Mouse (Mus musculus) stomach, embryonic 15.5 days (tissue): Measurements from ENCODE around the gene Odf3b. TPM values are rescaled to one million over a fixed set of nuclear protein-coding genes. Genes with fewer than 3 reads are reported as not detected.

ENCODE experiments used
- ATAC-seq: fragments of 200-750 bp; cut with Nextera tagmentation; 2 replicates; pipeline ENCODE4 v1.8.0; 2017; ENCODE audit warnings: low read depth, moderate number of reproducible peaks, moderate TSS enrichment; ENCODE audit not compliant: insufficient read depth, low FRiP score
- H3K27ac ChIP-seq: fragments of 300-500 bp; sonication (generic); 2 replicates; pipeline ENCODE4 v1.5.1; 2015; ENCODE audit warnings: mild to moderate bottlenecking, inconsistent platforms
- H3K27me3 ChIP-seq: fragments of 300-500 bp; sonication (generic); replicated peaks from 2 replicates; pipeline ENCODE4 v1.6.1; 2015; ENCODE audit warnings: inconsistent platforms
- H3K36me3 ChIP-seq: fragments of 300-500 bp; sonication (generic); 2 replicates; pipeline ENCODE4 v1.6.1; 2015; ENCODE audit warnings: inconsistent platforms
- H3K4me1 ChIP-seq: fragments of 300-500 bp; sonication (generic); 2 replicates; pipeline ENCODE4 v1.6.1; 2015; ENCODE audit warnings: inconsistent platforms
- H3K4me2 ChIP-seq: fragments of 300-500 bp; sonication (generic); 2 replicates; pipeline ENCODE4 v1.6.1; 2015; ENCODE audit warnings: mild to moderate bottlenecking, inconsistent platforms
- H3K4me3 ChIP-seq: fragments of 300-500 bp; sonication (generic); replicated peaks from 2 replicates; pipeline ENCODE4 v1.5.1; 2015; ENCODE audit warnings: inconsistent platforms
- H3K9ac ChIP-seq: fragments of 300-500 bp; sonication (generic); 2 replicates; pipeline ENCODE4 v1.6.1; 2015; ENCODE audit warnings: inconsistent platforms
- H3K9me3 ChIP-seq: fragments of 300-500 bp; sonication (generic); 2 replicates; pipeline ENCODE4 v1.6.1; 2016; ENCODE audit warnings: inconsistent platforms
- WGBS: fragments of 180-500 bp; shearing (Covaris S2); methylation state at CpG from one replicate; pipeline ENCODE4 v1.1.7; 2015; 5-methylcytosine and 5-hydroxymethylcytosine counted together
- polyA plus RNA-seq: library from polyadenylated mRNA; unstranded; fragments of >200 nt; fragmentation: Nextera tagmentation; extraction: Ambion mirVana; gene quantifications from 2 replicates; pipeline ENCODE4 v1.2.1, GENCODE M21; 2015

Gene Odf3b
- polyA plus RNA-seq, 1 experiment from 2014 or later, result 0.48 TPM

GRCm38 (mm10) chr15:89374340-89374739, 4.7 kb downstream of the Odf3b start:
- H3K4me3 ChIP-seq, result peak overlapping the region; percentile 83
- ATAC-seq, result peak; percentile 5; the same call in 1 of the 2 replicates
- H3K4me1 ChIP-seq, result peaks cover 21% of the 10 kb centered on the region
- peaks cover 31% of the 10 kb centered on the region for H3K36me3 ChIP-seq
- H3K27ac ChIP-seq, result peak overlapping the region; percentile 94; the same call in 1 of the 2 replicates
- H3K4me2 ChIP-seq, result peak overlapping the region; percentile 91
- H3K27me3 ChIP-seq, result peaks cover 34% of the 10 kb centered on the region
- WGBS, result 50% methylated on average over 9 of the region's 9 CpGs
- H3K9ac ChIP-seq, result peak overlapping the region; percentile 80; the same call in 1 of the 2 replicates
- no peaks in the 10 kb centered on the region for H3K9me3 ChIP-seq

DNA sequence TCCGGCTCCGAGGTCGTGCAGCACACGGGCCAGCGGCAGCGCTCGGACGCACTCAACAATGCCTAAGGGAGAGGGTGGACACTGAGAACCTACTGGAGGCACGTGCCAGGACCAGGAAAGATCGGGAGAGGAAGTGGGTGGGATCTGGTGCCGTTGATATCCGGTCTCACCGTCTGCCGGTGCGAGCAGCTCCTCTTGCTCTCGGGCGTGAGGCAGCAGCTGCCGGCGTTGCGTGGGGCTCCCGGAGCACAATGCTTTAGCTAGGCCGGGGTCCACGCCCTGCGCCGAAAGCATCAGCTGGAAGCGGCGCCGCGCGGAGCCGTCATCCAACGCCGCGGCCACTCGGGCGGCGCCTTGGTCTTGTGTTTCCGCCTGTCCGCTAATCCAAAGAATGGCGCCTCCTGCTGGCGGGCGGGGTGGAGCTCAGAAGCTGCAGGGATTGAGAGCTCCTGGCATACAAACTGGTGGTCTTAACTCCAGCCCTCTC, 5.3 kb downstream of the Odf3b start, which contains the start of gene Sco2:
Sco2 (minus strand) TSS at position 85 of the 487 bp plus-strand sequence.
- WGBS, result 0% methylated on average over 42 of the region's 42 CpGs

GRCm38 (mm10) chr15:89373027-89373761, 5.9 kb downstream of the Odf3b start:
- Histone ChIP-seq H3K4me3 (peak overlapping the region; percentile 83), H3K9me3 (no peaks in the 10 kb centered on the region), H3K4me2 (peak overlapping the region; percentile 91), H3K27me3 (peaks cover 22% of the 10 kb centered on the region), H3K4me1 (peaks cover 12% of the 10 kb centered on the region), H3K36me3 (peaks cover 42% of the 10 kb centered on the region), H3K9ac (peak overlapping the region; percentile 80), H3K27ac (peak overlapping the region; percentile 94)
- WGBS, result under 1% methylated on average over 35 of the region's 35 CpGs
- peak; percentile 84 for ATAC-seq

More for the DNA sequence above, 5.3 kb downstream of the Odf3b start, which contains the start of gene Sco2:
- H3K9me3 ChIP-seq, result no peaks in the 10 kb centered on the region
- peaks cover 28% of the 10 kb centered on the region for H3K27me3 ChIP-seq
- ATAC-seq, result peak; percentile 84
- H3K4me3 ChIP-seq, result peak within 1 kb of the TSS; percentile 83
- H3K9ac ChIP-seq, result peak within 1 kb of the TSS; percentile 80
- peak within 1 kb of the TSS; percentile 91 for H3K4me2 ChIP-seq
- H3K36me3 ChIP-seq, result peaks cover 36% of the 10 kb centered on the region
- H3K4me1 ChIP-seq, result peaks cover 16% of the 10 kb centered on the region
- peak within 1 kb of the TSS; percentile 94 for H3K27ac ChIP-seq

- Histone ChIP-seq H3K4me2 (peak overlapping the region; percentile 91; the same call in 1 of the 2 replicates), H3K36me3 (peaks cover 49% of the 10 kb centered on the region), H3K27ac (peak overlapping the region; percentile 9; the same call in 1 of the 2 replicates), H3K4me1 (peaks cover 12% of the 10 kb centered on the region), H3K27me3 (peaks cover 16% of the 10 kb centered on the region), H3K9ac (no peak overlapping the region), H3K9me3 (no peaks in the 10 kb centered on the region), H3K4me3 (peak overlapping the region; percentile 83; the same call in 1 of the 2 replicates)
- WGBS, result 79% methylated on average over 7 of the region's 7 CpGs
- ATAC-seq, result no peak
Observed at GRCm38 (mm10) chr15:89372536-89372935, 6.5 kb downstream of the Odf3b start.

DNA sequence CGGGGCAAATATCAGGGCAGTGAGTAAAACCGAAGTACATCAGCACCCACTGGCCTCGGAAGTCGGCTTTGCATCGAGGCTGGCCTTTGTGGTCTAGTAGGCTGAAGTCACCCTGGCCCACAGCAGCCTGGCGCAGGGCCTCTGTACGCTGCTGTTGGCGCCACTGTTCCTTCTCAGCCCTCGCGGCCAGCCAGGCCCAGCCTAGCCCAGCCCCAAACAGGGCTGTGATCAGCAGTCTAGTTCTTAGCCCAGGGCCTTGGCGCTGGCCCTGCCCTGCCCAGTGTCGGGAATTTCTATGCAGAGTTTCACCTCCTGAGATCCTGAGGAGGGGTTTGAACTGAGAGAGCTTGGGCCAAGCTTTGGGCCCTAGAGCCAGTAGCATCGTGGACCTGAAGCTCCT, 7.0 kb downstream of the Odf3b start:
- WGBS, result 87% methylated on average over 13 of the region's 13 CpGs
- Histone ChIP-seq H3K27me3 (peaks cover 11% of the 10 kb centered on the region; the same call in 1 of the 2 replicates), H3K4me1 (peaks cover 12% of the 10 kb centered on the region), H3K9me3 (no peaks in the 10 kb centered on the region), H3K36me3 (peaks cover 52% of the 10 kb centered on the region), H3K27ac (peak overlapping the region; percentile 9; the same call in 1 of the 2 replicates), H3K4me3 (no peak overlapping the region), H3K9ac (no peak overlapping the region), H3K4me2 (no peak overlapping the region)
- ATAC-seq, result no peak

- no peak overlapping the region for H3K4me2 ChIP-seq
- H3K4me3 ChIP-seq, result no peak overlapping the region
- no peak overlapping the region for H3K9ac ChIP-seq
- no peaks in the 10 kb centered on the region for H3K4me1 ChIP-seq
- H3K27ac ChIP-seq, result no peak overlapping the region
- no peaks in the 10 kb centered on the region for H3K9me3 ChIP-seq
- ATAC-seq, result no peak
- 91% methylated on average over 4 of the region's 4 CpGs for WGBS
- no peaks in the 10 kb centered on the region for H3K27me3 ChIP-seq
- H3K36me3 ChIP-seq, result peaks cover 77% of the 10 kb centered on the region
Observed at GRCm38 (mm10) chr15:89365141-89365551, 13.9 kb downstream of the Odf3b start.

DNA sequence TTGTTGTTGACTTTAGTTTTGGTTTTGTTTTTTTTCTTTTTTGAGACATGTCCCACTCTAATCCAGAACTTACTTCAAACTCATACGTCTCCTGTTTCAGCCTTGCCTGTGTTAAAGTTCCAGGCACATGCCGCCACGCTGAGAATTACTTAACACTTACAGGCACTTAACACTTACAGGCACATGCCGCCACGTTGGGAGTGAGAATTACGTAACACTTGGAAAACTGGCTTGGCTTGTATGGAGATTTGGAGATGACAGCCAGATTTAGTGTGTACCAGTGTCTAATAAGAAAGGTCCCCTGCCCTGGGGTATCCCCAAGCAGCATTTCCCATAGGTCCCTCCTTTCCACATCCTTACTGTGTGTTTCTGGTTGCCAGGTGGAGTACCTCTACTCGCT, 16.0 kb downstream of the Odf3b start:
- no peak for ATAC-seq
- Histone ChIP-seq H3K27ac (no peak overlapping the region), H3K9me3 (no peaks in the 10 kb centered on the region), H3K27me3 (no peaks in the 10 kb centered on the region), H3K4me3 (no peak overlapping the region), H3K4me2 (no peak overlapping the region), H3K36me3 (peaks cover 56% of the 10 kb centered on the region), H3K9ac (no peak overlapping the region), H3K4me1 (0 out of 2 replicates have a peak, but pooled peaks cover 3% of the 10 kb centered on the region)
- 89% methylated on average over 7 of the region's 7 CpGs for WGBS

DNA sequence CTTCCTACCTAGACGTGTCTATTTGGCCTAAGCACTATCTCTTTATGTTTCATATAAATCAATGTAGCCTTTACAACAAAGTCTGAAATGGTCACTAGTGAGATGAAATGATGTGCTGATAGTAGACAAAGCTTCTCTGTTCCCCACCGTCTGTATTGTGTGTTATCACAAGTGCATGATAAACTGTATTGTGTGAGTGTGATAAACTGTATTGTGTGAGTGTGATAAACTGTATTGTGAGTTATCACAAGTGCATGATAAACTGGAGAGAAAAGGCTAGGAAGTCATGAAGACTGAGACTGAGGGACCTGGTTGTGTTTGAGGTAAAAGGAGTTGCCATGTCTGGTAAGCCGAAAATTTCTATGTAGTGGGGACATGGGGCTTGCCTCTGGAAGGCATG, 20.3 kb downstream of the Odf3b start:
- Histone ChIP-seq H3K36me3 (peaks cover 22% of the 10 kb centered on the region), H3K9me3 (no peaks in the 10 kb centered on the region), H3K4me1 (peaks cover 22% of the 10 kb centered on the region), H3K4me2 (no peak overlapping the region), H3K4me3 (no peak overlapping the region), H3K9ac (no peak overlapping the region), H3K27ac (no peak overlapping the region), H3K27me3 (no peaks in the 10 kb centered on the region)
- no peak for ATAC-seq
- WGBS, result 67% methylated on average over 3 of the region's 3 CpGs

GRCm38 (mm10) chr15:89356372-89356771, 22.7 kb downstream of the Odf3b start:
- Histone ChIP-seq H3K27ac (peak overlapping the region; percentile 93), H3K9ac (peak overlapping the region; percentile 84), H3K27me3 (no peaks in the 10 kb centered on the region), H3K36me3 (peaks cover 33% of the 10 kb centered on the region), H3K9me3 (no peaks in the 10 kb centered on the region), H3K4me2 (peak overlapping the region; percentile 66), H3K4me3 (peak overlapping the region; percentile 77), H3K4me1 (peaks cover 24% of the 10 kb centered on the region)
- ATAC-seq, result peak; percentile 71; the same call in 1 of the 2 replicates
- WGBS, result under 1% methylated on average over 15 of the region's 15 CpGs

DNA sequence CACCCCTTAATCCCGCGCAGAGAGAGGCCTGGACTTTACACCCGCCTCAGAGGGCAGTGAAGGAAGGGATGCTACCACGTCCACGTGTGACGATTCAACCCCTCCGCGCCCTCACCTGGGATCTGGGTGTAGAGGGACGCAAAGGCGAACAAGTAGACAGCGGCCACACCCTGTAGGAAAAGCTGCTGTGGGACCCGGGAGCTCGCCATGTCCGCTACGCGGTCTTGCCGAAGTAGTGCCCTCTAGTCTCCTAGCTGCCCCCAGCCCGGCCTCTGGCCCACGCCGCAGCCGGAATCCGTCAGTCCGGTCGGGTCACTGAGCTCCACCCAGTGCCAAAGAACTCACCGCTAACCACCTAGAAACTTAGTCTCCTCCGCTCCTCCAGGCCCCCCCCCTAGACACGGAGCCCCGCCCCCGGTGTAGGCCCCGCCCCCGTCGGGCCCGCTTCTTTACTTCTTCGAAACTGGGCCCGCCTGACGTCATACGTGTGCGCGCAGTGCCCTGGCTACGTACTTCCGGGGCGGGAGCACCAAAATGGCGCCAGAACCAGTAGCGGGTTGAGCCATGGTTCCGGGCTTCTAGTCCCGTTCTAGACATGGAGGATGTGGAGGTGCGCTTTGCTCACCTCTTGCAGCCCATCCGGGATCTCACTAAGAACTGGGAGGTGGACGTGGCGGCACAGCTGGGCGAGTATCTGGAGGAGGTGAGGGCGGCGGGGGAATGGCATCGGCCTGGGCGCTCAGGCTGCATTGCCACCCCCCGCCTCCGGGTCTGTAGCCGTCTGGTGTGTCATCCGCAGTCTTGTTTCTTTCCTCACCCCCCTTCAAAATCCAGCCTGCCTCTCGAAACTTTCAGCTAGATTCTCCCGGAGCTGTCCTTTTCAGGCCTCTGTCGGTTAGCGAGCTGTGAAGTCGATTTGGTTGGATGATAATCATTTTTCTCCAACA, 23.6 kb downstream of the Odf3b start, which contains the start of the genes Lmf2 and Ncaph2:
Lmf2 (minus strand) TSS at position 419 of the 947 bp plus-strand sequence.
Ncaph2 (plus strand) TSS at position 479 of the 947 bp plus-strand sequence.
- Histone ChIP-seq H3K36me3 (peaks cover 33% of the 10 kb centered on the region), H3K4me1 (peaks cover 24% of the 10 kb centered on the region), H3K9me3 (no peaks in the 10 kb centered on the region), H3K4me2 (peak within 1 kb of the TSS; percentile 76), H3K27ac (peak within 1 kb of the TSS; percentile 93), H3K9ac (peak within 1 kb of the TSS; percentile 84), H3K4me3 (peak within 1 kb of the TSS; percentile 77), H3K27me3 (no peaks in the 10 kb centered on the region)
- peak; percentile 88 for ATAC-seq
- under 1% methylated on average over 63 of the region's 64 CpGs for WGBS

DNA sequence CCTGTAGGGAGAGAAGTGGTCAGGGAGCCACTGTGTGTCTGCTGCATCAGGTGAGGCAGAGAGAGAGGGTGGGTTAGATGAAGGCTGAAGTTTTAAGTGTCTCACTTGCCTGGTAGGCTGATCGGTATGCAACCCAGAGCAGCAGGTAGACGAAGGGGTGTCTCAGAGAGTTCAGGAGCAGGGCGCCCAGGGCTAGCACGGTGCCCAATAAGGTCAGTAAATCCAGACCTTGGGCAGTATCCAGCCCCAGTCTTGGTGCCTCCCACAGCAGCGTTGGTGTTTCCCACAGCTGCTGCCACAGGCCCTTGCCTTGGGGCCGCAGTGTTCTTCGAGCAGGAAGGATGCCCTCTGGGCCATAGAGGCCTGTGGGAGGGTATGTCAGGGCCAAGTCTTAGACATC, 24.6 kb downstream of the Odf3b start:
- peaks cover 24% of the 10 kb centered on the region for H3K4me1 ChIP-seq
- H3K4me3 ChIP-seq, result peak overlapping the region; percentile 77
- H3K9me3 ChIP-seq, result no peaks in the 10 kb centered on the region
- no peaks in the 10 kb centered on the region for H3K27me3 ChIP-seq
- peak overlapping the region; percentile 55; the same call in 1 of the 2 replicates for H3K9ac ChIP-seq
- H3K4me2 ChIP-seq, result peak overlapping the region; percentile 76
- no peak for ATAC-seq
- peaks cover 33% of the 10 kb centered on the region for H3K36me3 ChIP-seq
- H3K27ac ChIP-seq, result no peak overlapping the region
- WGBS, result 66% methylated on average over 7 of the region's 7 CpGs
